Mouse (Mus musculus): ENCODE results near the gene Chrna4.

The Chrna4 gene

DNA sequence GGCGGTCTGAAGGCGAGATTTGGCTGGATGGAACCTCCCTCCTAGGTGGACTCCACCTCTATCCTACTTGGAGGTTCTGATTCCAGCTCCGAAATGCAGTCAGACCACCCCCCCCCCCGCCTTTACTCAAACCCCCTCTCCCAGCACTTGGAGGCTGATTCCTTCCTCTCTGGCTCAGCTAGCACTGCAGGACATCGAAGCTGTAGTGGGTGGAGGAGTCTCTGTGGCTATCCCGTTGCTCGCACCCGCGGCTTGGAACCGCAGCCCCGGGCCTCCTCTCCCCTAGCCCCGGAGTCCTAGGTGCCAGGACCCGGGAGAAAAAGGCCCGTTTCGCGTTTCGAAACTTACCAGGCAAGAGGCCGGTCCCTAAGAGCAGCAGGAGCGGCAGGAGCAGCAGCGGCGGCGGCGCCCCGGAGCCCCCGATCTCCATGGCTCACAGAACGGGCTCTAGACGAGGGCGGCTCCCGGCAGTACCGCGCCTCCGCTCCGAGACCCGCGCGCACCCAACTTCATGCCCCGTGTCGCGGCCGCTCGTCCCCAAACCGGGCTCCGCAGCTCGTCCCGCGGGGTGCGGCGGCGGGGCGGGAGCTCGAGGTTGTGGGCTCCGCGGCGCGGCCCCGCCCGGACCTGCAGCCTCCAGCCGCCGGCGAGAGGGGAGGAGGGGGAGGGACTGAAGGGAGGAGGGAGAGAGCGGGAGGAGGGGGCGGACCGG, 4.5 kb downstream of the Chrna4 start:
- DNase-seq (ENCODE audit: low spot score in 2 of 2) = no peak

DNA sequence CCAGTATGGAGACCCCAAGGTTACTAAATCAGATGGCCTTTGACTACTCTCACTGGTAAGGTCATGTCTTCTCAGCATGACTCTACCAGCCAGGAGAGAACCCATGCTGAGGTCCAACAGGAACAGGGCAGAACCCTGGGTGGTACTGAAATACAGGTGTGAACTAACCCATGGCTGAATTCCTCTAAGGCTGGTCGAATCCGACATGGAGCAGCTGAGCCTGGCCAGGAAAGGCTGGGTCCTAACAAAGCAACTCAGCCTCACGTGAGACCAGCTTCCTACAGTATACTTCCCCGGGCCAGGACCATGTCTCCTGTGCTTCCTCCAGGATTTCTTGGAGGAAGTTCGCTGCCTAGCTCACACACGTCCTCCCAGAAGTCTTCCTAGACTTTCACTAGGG, 6.8 kb downstream of the Chrna4 start:
- DNase-seq (ENCODE audit: low spot score in 2 of 2) = no peak

DNA sequence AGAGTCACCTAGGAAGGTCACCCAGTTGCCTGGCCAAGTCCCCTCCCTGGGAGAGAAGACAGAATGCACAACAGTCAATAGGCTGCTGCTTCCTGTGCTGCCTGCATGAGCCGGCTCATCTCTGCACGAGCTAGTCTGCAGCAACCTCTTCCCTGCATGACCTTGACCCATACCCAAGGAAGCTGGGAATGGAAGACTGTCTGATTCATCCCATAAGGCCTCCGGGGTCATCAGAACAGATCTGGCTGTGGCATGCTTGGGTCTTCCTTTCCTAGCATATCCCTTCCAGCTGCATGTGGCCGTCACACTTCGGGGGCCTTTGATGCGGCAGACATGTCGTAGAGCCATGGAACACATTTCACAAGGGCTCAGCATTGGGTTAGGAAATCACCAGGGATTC, 8.2 kb downstream of the Chrna4 start:
- DNase-seq (ENCODE audit: low spot score in 2 of 2) = no peak

DNA sequence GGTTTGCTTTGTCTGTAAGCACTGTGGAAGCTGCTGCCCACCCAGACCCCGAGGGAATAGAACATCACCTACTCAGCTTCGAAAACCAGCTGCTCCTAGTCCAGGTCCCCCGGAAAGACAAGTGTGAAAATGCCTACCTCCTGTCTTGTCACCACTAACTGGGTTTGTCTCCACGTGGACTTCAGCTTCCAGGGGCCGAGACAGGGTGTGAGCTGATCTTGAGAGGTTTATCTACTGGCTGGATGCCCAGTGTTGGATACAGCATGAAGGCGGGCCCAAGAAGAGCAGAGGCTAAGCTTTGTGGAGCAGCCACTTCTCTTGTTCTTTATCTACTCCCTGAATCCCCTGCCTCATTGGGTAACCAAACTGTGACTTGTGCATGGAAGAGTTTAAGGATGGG, 10.0 kb downstream of the Chrna4 start:
- DNase-seq (ENCODE audit: low spot score in 2 of 2) = no peak

DNA sequence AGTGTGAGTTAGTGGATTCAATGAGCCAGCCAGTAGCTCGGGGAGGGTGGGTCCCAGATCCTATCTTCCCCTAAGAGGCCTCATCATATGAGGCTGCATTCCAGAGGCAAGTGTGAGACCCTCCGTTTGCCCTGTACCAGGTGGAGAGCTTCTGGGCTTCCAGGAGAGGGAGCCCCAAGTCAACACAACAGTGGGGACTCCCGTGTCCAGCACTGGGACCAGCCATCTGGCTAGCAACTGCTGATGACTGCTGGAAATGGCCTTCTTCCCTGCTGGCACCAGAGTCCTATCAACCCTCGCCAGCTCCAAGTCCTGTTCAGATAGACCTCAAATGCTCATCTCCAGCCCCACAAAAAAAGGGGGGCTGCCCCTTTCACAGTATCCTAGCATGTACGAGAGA, 10.9 kb downstream of the Chrna4 start:
- DNase-seq (ENCODE audit: low spot score in 2 of 2) = no peak

DNA sequence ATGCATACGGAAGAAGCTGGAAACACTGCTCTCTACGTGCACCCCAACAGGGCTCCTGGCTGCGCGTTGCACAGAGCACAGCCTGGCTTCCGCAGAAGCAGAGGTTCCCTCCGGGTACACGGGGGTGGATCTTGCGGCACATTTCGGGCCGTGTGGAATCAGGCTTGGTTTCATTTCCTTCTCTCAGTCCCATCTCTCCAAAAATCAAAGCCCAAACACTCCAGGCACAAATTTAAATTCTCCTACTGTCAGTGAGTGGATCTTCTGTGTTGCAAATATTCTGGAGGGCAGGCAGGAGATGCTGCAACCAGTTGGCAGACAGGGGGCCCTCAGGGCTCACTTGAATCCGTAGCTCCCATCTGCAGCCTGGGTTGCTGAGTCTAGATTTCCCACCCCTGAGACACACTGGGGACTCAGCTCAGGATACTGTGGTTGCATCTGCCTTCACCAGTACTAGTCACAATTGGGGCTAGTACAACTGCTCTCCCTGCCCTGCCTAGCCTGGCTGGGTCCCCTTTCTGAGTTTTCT, 11.9 kb downstream of the Chrna4 start:
- peak in 1 of 2 experiments; percentile 30 for DNase-seq (ENCODE audit: low spot score in 2 of 2)

DNA sequence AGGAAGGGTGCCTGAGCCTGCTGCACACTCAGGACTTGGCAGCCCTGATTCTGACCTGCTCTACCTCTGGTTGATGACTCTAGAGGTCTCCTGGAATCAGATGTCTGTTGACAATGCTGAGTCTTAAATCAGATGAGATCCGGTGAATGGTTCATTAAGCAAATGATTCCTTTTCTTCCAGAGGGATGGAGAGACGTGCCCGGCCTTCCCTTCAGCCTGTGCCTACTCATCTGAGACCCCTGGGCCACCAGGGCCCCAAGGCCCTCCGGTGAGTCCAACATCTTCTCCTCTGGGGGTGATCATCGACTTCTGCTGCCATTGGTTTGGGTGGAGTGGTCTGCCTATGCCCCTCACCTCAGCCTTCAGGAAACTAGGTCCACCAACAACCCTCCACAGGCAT, 35.0 kb downstream of the Chrna4 start:
- DNase-seq (ENCODE audit: low spot score in 2 of 2) = no peak

DNA sequence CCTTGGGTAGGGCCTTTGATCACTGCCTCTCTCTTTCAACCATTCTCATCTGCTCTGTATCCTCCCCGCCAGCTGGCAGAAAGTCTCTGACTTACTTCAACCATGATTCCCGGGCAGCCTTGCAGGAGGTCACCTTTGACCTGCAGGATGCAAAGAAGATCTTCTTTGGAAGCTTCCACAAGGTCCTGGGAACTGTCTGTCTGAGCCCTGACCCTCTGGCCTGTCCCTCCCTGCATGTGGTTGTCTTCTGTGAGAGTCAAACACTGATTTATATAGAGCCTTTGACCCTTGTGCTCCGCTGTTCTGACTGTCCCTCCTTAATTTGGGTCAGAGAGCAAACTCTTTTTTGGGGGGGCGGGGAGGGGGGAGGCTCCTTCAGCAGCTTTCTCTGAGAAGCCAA, 36.3 kb downstream of the Chrna4 start:
- DNase-seq (ENCODE audit: low spot score in 2 of 2) = no peak

DNA sequence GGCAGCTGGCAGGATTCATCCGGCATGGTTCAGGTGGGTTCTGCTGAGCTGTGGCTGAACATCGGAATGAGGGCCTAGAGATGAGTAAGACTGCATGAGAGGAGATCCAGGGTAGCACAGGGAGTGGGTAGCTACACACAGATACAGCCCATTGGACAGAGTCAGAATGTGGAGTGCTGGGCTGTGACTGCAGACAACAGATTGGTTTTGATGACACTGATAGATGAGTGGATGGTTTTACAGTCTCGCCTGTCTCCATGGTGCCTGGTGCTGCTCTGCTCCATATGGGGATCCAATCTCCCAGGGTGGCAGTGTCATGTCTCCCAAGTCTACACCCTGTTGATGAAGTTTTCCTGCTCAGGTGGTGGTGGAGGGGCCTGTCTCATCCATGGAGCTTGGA, 46.4 kb downstream of the Chrna4 start:
- DNase-seq (ENCODE audit: low spot score in 2 of 2) = no peak

DNA sequence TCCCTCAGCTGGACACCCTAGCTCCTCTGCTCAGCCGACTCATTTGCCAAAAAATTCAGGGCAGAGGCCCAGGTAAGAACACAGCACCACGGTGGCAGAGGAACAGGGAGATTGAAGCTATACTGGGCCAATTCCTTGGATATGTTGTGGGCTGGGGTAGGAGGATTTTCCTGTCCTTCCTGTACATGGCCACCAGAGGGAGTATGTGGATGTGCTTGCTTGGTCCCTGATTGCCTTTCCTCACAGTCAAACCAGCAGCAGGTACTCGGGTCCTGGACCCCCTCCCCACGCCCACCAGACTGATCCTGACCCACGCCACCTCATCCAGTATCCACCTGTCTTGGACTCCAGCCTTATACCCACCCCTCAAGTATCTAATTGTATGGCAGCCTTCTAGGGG, 46.9 kb downstream of the Chrna4 start:
- DNase-seq (ENCODE audit: low spot score in 2 of 2) = peak; percentile 35 to 58

DNA sequence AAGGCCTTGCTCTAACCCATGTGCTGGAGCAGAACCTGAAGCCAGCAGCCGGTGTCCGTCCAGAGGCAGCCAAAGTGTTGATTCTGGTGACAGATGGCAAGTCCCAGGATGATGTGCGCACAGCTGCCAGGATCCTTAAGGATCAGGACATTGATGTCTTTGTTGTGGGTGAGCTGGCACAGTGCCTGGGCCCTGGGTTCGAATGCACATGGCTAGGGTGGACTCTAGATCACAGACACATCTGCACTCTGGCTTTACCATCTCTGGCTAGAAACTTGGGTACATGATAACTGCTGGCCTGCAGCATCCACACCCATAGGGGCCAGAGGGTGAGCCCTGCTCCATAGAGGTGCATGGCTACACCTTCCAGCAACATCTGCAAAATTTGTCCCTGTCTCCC, 47.9 kb downstream of the Chrna4 start:
- no peak for DNase-seq (ENCODE audit: low spot score in 2 of 2)

DNA sequence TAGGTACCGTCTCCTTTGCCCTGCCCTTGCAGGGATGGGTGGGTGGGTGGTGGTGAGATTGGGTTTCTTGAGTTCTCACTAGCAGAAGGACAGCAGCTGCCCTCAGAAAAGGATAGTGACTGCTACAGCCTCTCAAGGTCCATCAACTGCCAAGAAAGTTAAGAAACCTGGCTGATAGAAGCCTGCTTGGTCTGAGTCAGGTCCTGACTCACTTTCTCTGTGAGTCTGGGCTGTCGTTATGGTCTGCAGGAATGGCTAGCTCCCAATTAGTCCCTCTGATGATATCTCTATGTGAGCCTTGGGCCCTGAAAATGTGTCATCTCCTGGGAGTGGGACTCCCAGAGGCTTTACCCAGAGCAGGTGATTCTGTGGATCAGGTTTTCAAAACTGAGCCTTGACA, 49.0 kb downstream of the Chrna4 start:
- DNase-seq (ENCODE audit: low spot score in 2 of 2) = no peak

DNA sequence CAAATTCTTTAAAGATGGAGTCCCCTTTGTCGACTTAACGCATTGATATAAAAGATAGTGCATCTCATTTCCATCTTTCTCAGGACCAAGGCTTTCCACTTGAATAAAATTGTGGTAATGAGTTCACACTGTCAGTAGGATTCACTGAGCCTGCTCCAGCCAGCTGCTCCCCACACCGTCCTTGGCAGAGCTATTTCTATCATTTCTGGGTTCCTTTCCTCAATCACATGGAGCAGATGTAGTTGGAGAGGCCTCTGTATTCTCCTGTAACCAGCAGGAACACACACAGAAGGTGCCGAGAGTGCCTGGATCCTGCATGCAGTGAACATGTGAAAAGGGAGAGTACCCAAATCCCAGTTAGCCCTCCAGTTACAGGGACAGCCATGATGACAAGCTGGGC, 53.0 kb downstream of the Chrna4 start:
- no peak for DNase-seq (ENCODE audit: low spot score in 2 of 2)

DNA sequence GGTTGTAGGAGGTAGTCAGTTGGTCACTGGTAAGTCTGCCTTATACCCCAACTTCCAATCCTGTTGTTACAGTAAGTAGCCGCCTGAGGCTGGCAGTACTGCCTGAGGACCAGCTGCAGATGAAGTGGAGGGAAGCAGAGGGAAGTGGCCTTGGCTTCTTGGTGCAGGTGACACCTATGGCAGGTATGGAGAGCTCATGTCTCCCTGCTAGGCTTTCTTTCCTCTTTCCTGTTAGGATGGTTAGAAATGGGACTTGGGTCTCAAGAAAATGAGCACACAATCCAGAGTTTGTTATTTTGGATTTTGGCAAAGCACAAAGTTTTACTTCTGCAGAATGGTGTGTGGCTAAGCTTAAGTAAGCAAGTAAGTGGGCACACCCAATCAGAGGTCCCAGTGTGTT, 54.4 kb downstream of the Chrna4 start:
- no peak for DNase-seq (ENCODE audit: low spot score in 2 of 2)

DNA sequence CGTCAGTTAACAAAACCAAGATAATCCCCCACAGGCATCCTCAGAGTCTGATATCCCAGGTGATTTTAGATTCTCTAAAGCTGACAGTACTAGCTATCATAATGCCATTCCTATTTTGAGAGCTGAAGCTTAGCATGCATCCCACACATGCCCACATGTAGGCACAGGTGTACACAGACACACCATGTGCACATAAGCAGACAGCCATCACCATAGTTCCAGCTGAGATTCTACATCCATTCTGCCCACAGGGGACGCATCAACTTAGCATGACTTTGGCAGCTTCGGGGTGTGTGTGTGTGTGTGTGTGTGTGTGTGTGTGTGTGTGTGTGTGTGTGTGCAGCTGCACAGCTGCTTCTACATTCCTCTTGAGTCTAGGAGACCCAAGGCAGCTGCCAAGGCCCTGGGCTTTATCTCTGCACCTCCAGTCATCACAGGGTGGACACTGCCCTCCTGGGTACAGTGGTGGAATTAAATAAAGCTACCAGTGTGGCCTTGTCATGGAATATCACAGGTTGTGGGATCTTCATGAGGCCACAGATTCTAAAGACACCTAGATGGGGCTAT, 54.9 kb downstream of the Chrna4 start:
- no peak for DNase-seq (ENCODE audit: low spot score in 2 of 2)

DNA sequence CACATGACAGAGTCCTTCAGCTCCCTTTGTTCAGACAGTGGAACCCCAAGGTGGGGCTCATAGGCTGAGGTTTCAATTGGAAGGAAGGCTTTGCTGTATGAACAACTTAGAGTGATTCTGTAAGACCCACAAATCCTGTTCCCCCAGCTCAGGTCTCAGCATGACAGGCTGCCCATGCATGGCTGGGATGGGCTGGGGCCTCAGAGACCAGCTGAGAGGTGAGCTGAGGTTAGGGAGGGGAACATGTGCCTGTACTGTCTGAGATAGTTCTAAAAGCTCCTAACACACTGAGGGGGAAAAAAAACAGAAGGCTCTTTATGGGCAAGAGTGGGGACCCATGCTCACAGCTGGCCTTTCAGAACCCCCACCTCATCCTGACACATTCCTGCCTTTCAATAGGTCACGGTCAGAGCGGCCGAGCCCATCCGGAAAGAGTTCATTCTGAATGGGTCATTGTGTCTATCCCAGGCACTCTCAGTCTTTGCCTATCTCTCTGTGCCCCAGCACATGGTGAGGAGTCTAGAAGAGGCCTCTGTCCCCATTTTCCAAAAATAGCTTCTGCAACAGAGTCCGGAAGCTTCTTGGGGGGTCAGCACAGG, 55.8 kb downstream of the Chrna4 start:
- no peak for DNase-seq (ENCODE audit: low spot score in 2 of 2)

DNA sequence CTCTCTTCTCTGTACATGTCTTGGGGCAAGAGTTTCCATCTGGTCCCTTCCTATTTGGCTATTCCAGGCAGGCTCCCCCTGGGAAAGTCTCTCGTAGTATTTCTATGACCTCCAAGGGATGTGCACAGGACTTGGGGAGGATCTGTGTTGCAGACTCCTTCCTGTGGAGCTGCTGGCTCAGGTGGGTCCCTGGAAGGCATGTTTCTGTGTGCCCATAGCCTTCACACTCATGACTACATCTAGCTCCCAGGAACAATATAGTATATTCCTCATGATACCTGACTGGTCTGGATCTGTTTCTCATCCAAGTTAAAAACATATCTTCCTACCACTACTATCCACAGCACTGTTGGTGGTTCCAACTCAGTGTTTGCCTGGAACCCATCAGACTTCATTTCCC, 56.3 kb downstream of the Chrna4 start:
- no peak for DNase-seq (ENCODE audit: low spot score in 2 of 2)

DNA sequence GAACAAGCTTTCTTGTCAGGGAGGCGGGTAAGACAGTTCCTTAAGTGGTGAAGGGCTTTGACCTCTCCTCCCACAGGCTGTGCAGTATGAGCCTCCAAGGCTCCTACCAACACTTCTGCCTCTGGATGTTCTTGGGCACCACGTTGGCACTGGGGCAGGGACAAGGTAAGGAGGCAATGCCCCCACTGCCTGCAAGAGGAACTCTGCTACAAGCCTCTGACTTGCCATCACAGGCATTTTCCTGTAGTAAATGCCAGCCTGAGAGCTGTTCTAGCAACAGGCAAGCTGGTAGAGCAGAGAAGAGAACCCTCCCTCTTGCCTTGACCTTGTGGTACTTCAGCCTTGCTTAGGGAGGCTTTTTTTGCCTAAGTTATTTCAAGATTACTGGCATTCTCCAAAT, 56.9 kb downstream of the Chrna4 start, which contains the start of gene Col20a1:
TSS of gene Col20a1 (plus strand) at position 87 of the 400 bp plus-strand sequence.
- no peak for DNase-seq (ENCODE audit: low spot score in 2 of 2)

DNA sequence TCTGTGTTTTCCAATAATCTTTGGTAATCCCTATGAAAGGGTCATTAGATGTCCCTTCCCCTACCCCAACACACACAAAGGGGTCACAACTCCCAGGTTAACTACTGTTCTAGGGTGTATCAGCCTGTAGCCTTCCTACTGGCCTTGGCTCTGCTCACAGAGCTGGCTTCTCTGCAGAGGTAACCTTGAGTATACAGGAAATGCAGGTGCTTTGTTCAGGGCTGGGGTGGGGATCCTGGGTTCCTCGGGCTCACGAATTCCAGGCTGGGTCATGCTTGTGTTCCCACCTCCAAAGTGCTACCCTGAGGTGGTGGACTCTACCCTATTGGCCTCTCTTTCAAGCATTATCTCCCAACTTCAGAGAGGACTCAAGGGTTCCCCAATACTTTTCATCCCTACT, 57.7 kb downstream of the Chrna4 start:
- no peak for DNase-seq (ENCODE audit: low spot score in 2 of 2)

DNA sequence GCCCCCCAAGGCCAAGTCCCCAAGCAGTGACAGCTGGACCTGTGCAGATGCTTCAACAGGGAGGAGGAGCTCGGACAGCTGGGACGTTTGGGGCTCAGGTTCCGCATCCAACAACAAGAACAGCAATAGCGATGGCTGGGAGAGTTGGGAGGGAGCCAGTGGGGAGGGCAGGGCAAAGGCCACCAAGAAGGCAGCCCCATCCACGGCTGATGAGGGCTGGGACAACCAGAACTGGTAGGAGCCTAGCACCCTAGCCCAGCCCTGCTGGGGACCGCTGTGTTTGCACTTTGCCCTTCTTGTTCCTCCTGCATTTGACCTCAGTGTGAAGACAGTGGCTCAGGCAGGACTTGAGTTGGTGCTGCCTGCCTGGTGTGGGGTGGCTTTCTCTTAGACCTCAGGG, 62.2 kb downstream of the Chrna4 start:
- no peak for DNase-seq (ENCODE audit: low spot score in 2 of 2)

All from left cerebral cortex, adult 9 months (tissue).